Mouse (Mus musculus): ENCODE results near the gene Spata45. TPM values are rescaled to one million over a fixed set of nuclear protein-coding genes. Genes with fewer than 3 reads are reported as not detected.
"Not testable (repeated sequence)": the region's sequence is repeated elsewhere in the genome, so short reads cannot be mapped to it uniquely, and the experiment has no call there.

Spata45 gene
- not detected for total RNA-seq (2021)
- long read RNA-seq, experiment 1, result 0 reads
- long read RNA-seq, experiment 2, result 0 reads

- DNase-seq, result no peak
Measured at GRCm38 (mm10) chr1:191036554-191037334, at the start of gene Spata45. TSS of gene Spata45 (plus strand) at chr1:191036639.

- no peak for DNase-seq
Measured at GRCm38 (mm10) chr1:190989437-190990082, 46.9 kb upstream of the Spata45 start.

- peak; percentile 76 for DNase-seq
Measured at GRCm38 (mm10) chr1:190995548-190995947, 40.9 kb upstream of the Spata45 start.

- no peak for DNase-seq
Measured at GRCm38 (mm10) chr1:190996346-190996877, 40.0 kb upstream of the Spata45 start.

GRCm38 (mm10) chr1:190998027-190998426 lies 38.4 kb upstream of the Spata45 start:
- DNase-seq, result no peak

- no peak for DNase-seq
Measured at GRCm38 (mm10) chr1:191000686-191001085, 35.8 kb upstream of the Spata45 start.

- DNase-seq, result no peak
Measured at GRCm38 (mm10) chr1:191002201-191002600, 34.2 kb upstream of the Spata45 start.

- DNase-seq, result no peak
Measured at GRCm38 (mm10) chr1:191008707-191009106, 27.7 kb upstream of the Spata45 start.

- DNase-seq, result no peak
Measured at GRCm38 (mm10) chr1:191014271-191014670, 22.2 kb upstream of the Spata45 start.

GRCm38 (mm10) chr1:191019803-191020202 lies 16.6 kb upstream of the Spata45 start:
- DNase-seq, result no peak

GRCm38 (mm10) chr1:191020217-191020924 lies 16.1 kb upstream of the Spata45 start:
- no peak for DNase-seq

GRCm38 (mm10) chr1:191021016-191021415 lies 15.4 kb upstream of the Spata45 start:
- DNase-seq, result no peak

GRCm38 (mm10) chr1:191023140-191023539 lies 13.3 kb upstream of the Spata45 start:
- DNase-seq, result no peak

- DNase-seq, result not testable (repeated sequence)
Measured at GRCm38 (mm10) chr1:191023806-191024205, 12.6 kb upstream of the Spata45 start.

GRCm38 (mm10) chr1:191025016-191026012 lies 11.1 kb upstream of the Spata45 start:
- DNase-seq, result no peak

- DNase-seq, result peak; percentile 97
Measured at GRCm38 (mm10) chr1:191026021-191026713, 10.3 kb upstream of the Spata45 start, which contains the start of gene Flvcr1. TSS of gene Flvcr1 (minus strand) at chr1:191026158.

GRCm38 (mm10) chr1:191030182-191030581 lies 6.3 kb upstream of the Spata45 start:
- no peak for DNase-seq

GRCm38 (mm10) chr1:191030922-191031425 lies 5.5 kb upstream of the Spata45 start:
- DNase-seq, result not testable (repeated sequence)

GRCm38 (mm10) chr1:191035649-191036048 lies 790 bp upstream of the Spata45 start:
- no peak for DNase-seq

- no peak for DNase-seq
Measured at GRCm38 (mm10) chr1:191037999-191038398, 1.6 kb downstream of the Spata45 start.
